ENCODE assay signal across 9 mouse cellular contexts in the genomic region with DNA sequence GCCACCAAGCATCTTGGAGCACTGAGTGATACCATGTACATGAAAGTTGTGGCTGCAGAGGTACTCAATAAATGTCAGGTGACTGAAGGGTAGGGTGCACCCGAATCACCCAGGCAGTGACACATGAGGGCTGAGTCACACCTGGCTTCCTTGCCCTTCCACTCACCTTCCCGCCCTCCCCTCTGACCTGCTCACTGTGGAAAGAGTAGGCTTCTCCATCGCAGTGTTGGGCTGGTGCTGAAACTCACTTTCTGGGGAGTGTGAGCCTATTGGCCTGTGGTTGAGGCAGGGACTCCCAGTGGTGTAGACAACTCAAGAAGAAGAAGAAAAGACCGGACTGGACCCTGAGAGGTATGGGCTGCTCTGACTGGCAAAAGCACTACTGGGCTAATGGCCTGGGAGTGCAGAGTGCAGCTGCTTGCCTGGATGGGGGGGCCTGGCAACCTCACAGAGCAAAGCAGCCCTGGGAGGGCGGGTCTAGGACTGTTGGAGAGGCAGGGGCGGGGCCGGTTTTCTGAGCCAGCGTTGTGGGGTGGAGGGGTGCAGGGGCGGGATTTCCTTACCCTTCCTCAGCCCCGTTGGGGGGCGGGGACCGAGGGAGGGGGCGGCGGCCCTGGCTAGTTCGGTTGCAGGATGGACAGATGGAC. TPM values are rescaled to one million over a fixed set of nuclear protein-coding genes. Genes with fewer than 3 reads are reported as not detected.
DNase-seq lines count a peak whose midpoint lies in the region; ATAC-seq and TF ChIP-seq lines count a peak whose summit lies in the region.
"Had no signal": no experiment of that assay in that cellular context is flagged by ENCODE, and none has a peak within 500 bp of the region (broad histone marks: within the 10 kb centered on the region; RNA-seq: fewer than 3 reads in every experiment).

No protein-coding gene starts in this region.

- H3K4me3 ChIP-seq in kidney, embryonic 14.5 days (ENCODE audit: low read length): no peak overlapping the region; the same call in 1 of the 2 replicates
- no peak overlapping the region for H3K4me3 ChIP-seq in heart, embryonic 11.5 days (ENCODE audit: low read depth, low read length)
- 0 out of 2 replicates have a peak overlapping the region, but pooled peaks have one; percentile 10 for H3K4me3 ChIP-seq in limb, embryonic 14.5 days (replicated peaks; ENCODE audit: low read length)
- no peak overlapping the region for H3K4me3 ChIP-seq in stomach, embryonic 14.5 days (ENCODE audit: low read depth, low read length)
- H3K4me3 ChIP-seq: hindbrain, embryonic 15.5 days had no signal

- DNase-seq in kidney, adult 9 months: no peak
- DNase-seq in adrenal gland, postnatal 10 days: peak; percentile 50
- peak; percentile 45 for DNase-seq in limb, embryonic 14.5 days (ENCODE audit: low spot score)
- no peak for DNase-seq in ovary, postnatal 14 days (ENCODE audit: low spot score)
- no peak for DNase-seq in cerebellum, adult 11-12 months

- ATAC-seq in kidney, embryonic 14.5 days (ENCODE audit: low FRiP score, low TSS enrichment): no peak
- no peak for ATAC-seq in heart, embryonic 11.5 days (replicated peaks; ENCODE audit: insufficient number of reproducible peaks, low FRiP score, low TSS enrichment)
- no peak for ATAC-seq in limb, embryonic 14.5 days (ENCODE audit: low FRiP score, low read depth)
- ATAC-seq in stomach, embryonic 14.5 days (ENCODE audit: insufficient number of reproducible peaks, insufficient read depth, low FRiP score, low read depth): no peak

- H3K9ac ChIP-seq in kidney, embryonic 14.5 days (ENCODE audit: low read depth, low read length): no peak overlapping the region
- no peak overlapping the region for H3K9ac ChIP-seq in heart, embryonic 11.5 days (ENCODE audit: low read depth, low read length)
- no peak overlapping the region for H3K9ac ChIP-seq in limb, embryonic 14.5 days (ENCODE audit: low read depth, low read length, severe bottlenecking)
- no peak overlapping the region for H3K9ac ChIP-seq in stomach, embryonic 14.5 days (replicated peaks; ENCODE audit: low read depth, low read length)
- H3K9ac ChIP-seq: hindbrain, embryonic 15.5 days had no signal

- no peak for TF ChIP-seq POLR2A in limb, embryonic 14.5 days (IDR thresholded peaks at IDR 0.05; ENCODE audit: borderline replicate concordance, extremely low read depth, insufficient read depth, insufficient read length)

- H3K4me1 ChIP-seq in kidney, embryonic 14.5 days (ENCODE audit: control insufficient read depth, insufficient read depth, low read length): peaks cover 25% of the 10 kb centered on the region
- H3K4me1 ChIP-seq in heart, embryonic 11.5 days (ENCODE audit: control insufficient read depth, insufficient read depth, low read length): peaks cover 27% of the 10 kb centered on the region
- peaks cover 27% of the 10 kb centered on the region for H3K4me1 ChIP-seq in limb, embryonic 14.5 days (ENCODE audit: control insufficient read depth, insufficient read depth, low read length)
- peaks cover 15% of the 10 kb centered on the region for H3K4me1 ChIP-seq in stomach, embryonic 14.5 days (ENCODE audit: control insufficient read depth, insufficient read depth, low read length)

- WGBS in kidney, embryonic 14.5 days: 20% methylated on average over 14 of the region's 15 CpGs
- 18% methylated on average over 15 of the region's 15 CpGs for WGBS in heart, embryonic 11.5 days (ENCODE audit: insufficient replicate concordance)
- 28% methylated on average over 12 of the region's 15 CpGs for WGBS in limb, embryonic 14.5 days
- WGBS in stomach, embryonic 14.5 days: 18% methylated on average over 14 of the region's 15 CpGs

- H3K9me3 ChIP-seq in kidney, embryonic 14.5 days (ENCODE audit: control insufficient read depth, low read length): no peaks in the 10 kb centered on the region
- H3K9me3 ChIP-seq in heart, embryonic 11.5 days (replicated peaks; ENCODE audit: control insufficient read depth, low read length): no peaks in the 10 kb centered on the region
- no peaks in the 10 kb centered on the region for H3K9me3 ChIP-seq in limb, embryonic 14.5 days (ENCODE audit: control insufficient read depth, low read length)
- no peaks in the 10 kb centered on the region for H3K9me3 ChIP-seq in stomach, embryonic 14.5 days (ENCODE audit: control insufficient read depth, low read depth, low read length)
- H3K9me3 ChIP-seq: hindbrain, embryonic 15.5 days had no signal

- H3K4me2 ChIP-seq in kidney, embryonic 14.5 days (replicated peaks; ENCODE audit: low read depth, low read length): peak overlapping the region; percentile 21
- peak overlapping the region; percentile 25 for H3K4me2 ChIP-seq in heart, embryonic 11.5 days
- peak overlapping the region; percentile 35 for H3K4me2 ChIP-seq in limb, embryonic 14.5 days (replicated peaks; ENCODE audit: low read depth, low read length, severe bottlenecking)
- H3K4me2 ChIP-seq in stomach, embryonic 14.5 days (replicated peaks; ENCODE audit: low read depth, low read length): peak overlapping the region; percentile 25
- H3K4me2 ChIP-seq: hindbrain, embryonic 15.5 days had no signal

- no peak overlapping the region for H3K27ac ChIP-seq in kidney, embryonic 14.5 days (ENCODE audit: low read depth, low read length)
- no peak overlapping the region for H3K27ac ChIP-seq in heart, embryonic 11.5 days (ENCODE audit: low read depth, low read length)
- no peak overlapping the region for H3K27ac ChIP-seq in limb, embryonic 14.5 days (replicated peaks; ENCODE audit: low read depth, low read length)
- no peak overlapping the region for H3K27ac ChIP-seq in stomach, embryonic 14.5 days (ENCODE audit: low read length)
- H3K27ac ChIP-seq: hindbrain, embryonic 15.5 days had no signal

- no peaks in the 10 kb centered on the region for H3K36me3 ChIP-seq in kidney, embryonic 14.5 days (ENCODE audit: control insufficient read depth, insufficient read depth, low read length)
- H3K36me3 ChIP-seq in heart, embryonic 11.5 days (ENCODE audit: control insufficient read depth, insufficient read depth, low read length): no peaks in the 10 kb centered on the region
- no peaks in the 10 kb centered on the region for H3K36me3 ChIP-seq in limb, embryonic 14.5 days (ENCODE audit: control insufficient read depth, insufficient read depth, low read length)
- no peaks in the 10 kb centered on the region for H3K36me3 ChIP-seq in stomach, embryonic 14.5 days (ENCODE audit: control insufficient read depth, insufficient read depth, low read length)
- H3K36me3 ChIP-seq: hindbrain, embryonic 15.5 days had no signal

- no peaks in the 10 kb centered on the region for H3K27me3 ChIP-seq in kidney, embryonic 14.5 days (ENCODE audit: control insufficient read depth, insufficient read depth, low read length)
- H3K27me3 ChIP-seq in heart, embryonic 11.5 days (ENCODE audit: control insufficient read depth, insufficient read depth, low read length): no peaks in the 10 kb centered on the region
- no peaks in the 10 kb centered on the region for H3K27me3 ChIP-seq in limb, embryonic 14.5 days (ENCODE audit: control insufficient read depth, insufficient read depth, low read length)
- no peaks in the 10 kb centered on the region for H3K27me3 ChIP-seq in stomach, embryonic 14.5 days (ENCODE audit: control insufficient read depth, insufficient read depth, low read length)
- H3K27me3 ChIP-seq: hindbrain, embryonic 15.5 days had no signal

RNA-seq across cellular contexts. Expression of a gene that starts 2.0 kb away (rescaled TPM):
- 0.24 TPM in 1 of 2 replicates, not detected in the other for polyA plus RNA-seq in kidney, embryonic 14.5 days (2014; fragmentation: Nextera tagmentation; extraction: Ambion mirVana)
- under 1 TPM; 0.33 to 0.39 TPM for total RNA-seq in adrenal gland, postnatal 10 days (2021)
- not detected in 2 replicates for polyA plus RNA-seq in heart, embryonic 11.5 days (2014; fragmentation: Nextera tagmentation; extraction: Ambion mirVana)
- 6.2 and 6.5 TPM in 2 replicates for polyA plus RNA-seq in limb, embryonic 14.5 days (2012; rRNA removed)
- polyA plus RNA-seq in limb, embryonic 14.5 days (2014; fragmentation: Nextera tagmentation; extraction: Ambion mirVana): 1.0 and 1.5 TPM in 2 replicates
- 0.45 TPM in 1 of 2 replicates, not detected in the other for polyA plus RNA-seq in stomach, embryonic 14.5 days (2014; fragmentation: Nextera tagmentation; extraction: Ambion mirVana)
- polyA plus RNA-seq: hindbrain, embryonic 15.5 days had no signal

RNA-seq across cellular contexts. Expression of a gene that starts 3.8 kb away (rescaled TPM):
- polyA plus RNA-seq in kidney, embryonic 14.5 days (2014; fragmentation: Nextera tagmentation; extraction: Ambion mirVana): 6.4 and 10.1 TPM in 2 replicates
- total RNA-seq in adrenal gland, postnatal 10 days (2021): 1 to 10 TPM; 3.2 to 8.1 TPM
- 3.6 and 4.5 TPM in 2 replicates for polyA plus RNA-seq in heart, embryonic 11.5 days (2014; fragmentation: Nextera tagmentation; extraction: Ambion mirVana)
- 14.5 and 19.6 TPM in 2 replicates for polyA plus RNA-seq in limb, embryonic 14.5 days (2012; rRNA removed)
- 9.1 and 9.4 TPM in 2 replicates for polyA plus RNA-seq in limb, embryonic 14.5 days (2014; fragmentation: Nextera tagmentation; extraction: Ambion mirVana)
- 7.9 and 8.5 TPM in 2 replicates for polyA plus RNA-seq in stomach, embryonic 14.5 days (2014; fragmentation: Nextera tagmentation; extraction: Ambion mirVana)

RNA-seq across cellular contexts. Expression of a gene that starts 34.4 kb away (rescaled TPM):
- polyA plus RNA-seq in kidney, embryonic 14.5 days (2014; fragmentation: Nextera tagmentation; extraction: Ambion mirVana): 3.5 and 5.4 TPM in 2 replicates
- total RNA-seq in adrenal gland, postnatal 10 days (2021): 1 to 10 TPM; 3.7 TPM
- polyA plus RNA-seq in heart, embryonic 11.5 days (2014; fragmentation: Nextera tagmentation; extraction: Ambion mirVana): 0.28 and 0.77 TPM in 2 replicates
- polyA plus RNA-seq in limb, embryonic 14.5 days (2012; rRNA removed): 44.6 and 49.9 TPM in 2 replicates
- 17.5 and 25.9 TPM in 2 replicates for polyA plus RNA-seq in limb, embryonic 14.5 days (2014; fragmentation: Nextera tagmentation; extraction: Ambion mirVana)
- 4.1 and 4.5 TPM in 2 replicates for polyA plus RNA-seq in stomach, embryonic 14.5 days (2014; fragmentation: Nextera tagmentation; extraction: Ambion mirVana)

RNA-seq across cellular contexts. Expression of a gene that starts 50.5 kb away (rescaled TPM):
- 58.0 and 65.7 TPM in 2 replicates for polyA plus RNA-seq in kidney, embryonic 14.5 days (2014; fragmentation: Nextera tagmentation; extraction: Ambion mirVana)
- 100 to 1,000 TPM; 107 to 113 TPM for total RNA-seq in adrenal gland, postnatal 10 days (2021)
- polyA plus RNA-seq in heart, embryonic 11.5 days (2014; fragmentation: Nextera tagmentation; extraction: Ambion mirVana): 49.0 and 59.1 TPM in 2 replicates
- polyA plus RNA-seq in limb, embryonic 14.5 days (2012; rRNA removed): 150 and 245 TPM in 2 replicates
- polyA plus RNA-seq in limb, embryonic 14.5 days (2014; fragmentation: Nextera tagmentation; extraction: Ambion mirVana): 82.4 and 86.7 TPM in 2 replicates
- 75.0 and 84.4 TPM in 2 replicates for polyA plus RNA-seq in stomach, embryonic 14.5 days (2014; fragmentation: Nextera tagmentation; extraction: Ambion mirVana)

RNA-seq across cellular contexts. Expression of a gene that starts 51.4 kb away (rescaled TPM):
- 482 and 520 TPM in 2 replicates for polyA plus RNA-seq in kidney, embryonic 14.5 days (2014; fragmentation: Nextera tagmentation; extraction: Ambion mirVana)
- total RNA-seq in adrenal gland, postnatal 10 days (2021): 1,000 to 10,000 TPM; 1,423 to 1,562 TPM
- polyA plus RNA-seq in heart, embryonic 11.5 days (2014; fragmentation: Nextera tagmentation; extraction: Ambion mirVana): 707 and 751 TPM in 2 replicates
- polyA plus RNA-seq in limb, embryonic 14.5 days (2012; rRNA removed): 347 and 412 TPM in 2 replicates
- polyA plus RNA-seq in limb, embryonic 14.5 days (2014; fragmentation: Nextera tagmentation; extraction: Ambion mirVana): 455 and 465 TPM in 2 replicates
- 456 and 466 TPM in 2 replicates for polyA plus RNA-seq in stomach, embryonic 14.5 days (2014; fragmentation: Nextera tagmentation; extraction: Ambion mirVana)

Comparison
In these comparisons a context has a peak if more than half of its experiments do, and no peak if none do; other contexts are left out.
1. DNase-seq: peak in adrenal gland, postnatal 10 days (single experiment) and limb, embryonic 14.5 days (single experiment); none in kidney, adult 9 months (single experiment), ovary, postnatal 14 days (single experiment) and cerebellum, adult 11-12 months (single experiment).
2. Peak in every context shown above with its lines, with median percentiles within 50 percentile points of each other: H3K4me2 ChIP-seq.